Mouse (Mus musculus): Measurements from ENCODE around the gene Aff3.

Aff3 gene

GRCm38 (mm10) chr1:38503431-38504089 is 161.2 kb downstream of the Aff3 start:
- in situ Hi-C loops (cut with MboI, MseI) = no loop called here

- in situ Hi-C loops (cut with MboI, MseI) = no loop called here
Observed at GRCm38 (mm10) chr1:38502797-38503196, 162.0 kb downstream of the Aff3 start.

DNA sequence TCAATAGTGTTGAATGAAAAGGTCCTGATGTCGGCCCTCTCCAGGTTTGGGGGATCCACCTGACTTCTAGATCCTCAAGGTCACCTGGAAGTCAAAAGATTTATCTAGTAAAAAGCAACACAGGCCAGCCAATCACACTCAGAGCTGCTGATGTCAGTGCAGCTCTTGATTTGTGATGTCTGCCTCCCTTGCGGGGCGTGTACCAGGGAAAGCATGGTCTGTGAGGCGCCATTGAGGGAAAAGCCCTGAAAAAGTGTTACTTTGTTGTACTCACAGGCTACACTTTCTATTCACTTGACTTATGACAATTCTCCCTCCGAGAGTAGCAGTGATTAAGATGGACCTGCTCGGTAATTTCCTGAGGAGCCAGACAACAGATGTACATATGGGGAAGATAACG is 163.5 kb downstream of the Aff3 start:
- in situ Hi-C loops (cut with MboI, MseI) = no loop called here

DNA sequence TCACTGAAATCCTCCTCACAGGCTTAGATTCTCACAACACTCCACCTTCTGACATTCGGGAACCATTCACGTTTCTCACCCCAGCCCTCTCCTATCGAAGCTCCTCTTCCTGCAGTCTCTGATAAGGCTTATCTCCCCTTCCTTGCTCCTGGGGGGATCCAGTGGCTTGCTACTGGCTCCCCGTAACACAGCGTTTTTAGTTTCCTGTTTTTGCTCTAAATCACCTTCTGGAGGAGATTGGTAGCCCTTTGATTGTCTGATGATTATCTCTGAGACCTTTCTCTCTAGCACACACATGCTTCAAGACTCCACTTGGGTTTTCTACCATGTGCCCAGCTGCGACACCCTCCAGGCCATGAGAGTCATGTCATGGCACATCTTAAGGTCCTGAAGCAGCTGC is 165.3 kb downstream of the Aff3 start:
- in situ Hi-C loops (cut with MboI, MseI) = no loop called here

- in situ Hi-C loops (cut with MboI, MseI) = no loop called here
Observed at GRCm38 (mm10) chr1:38497576-38497975, 167.2 kb downstream of the Aff3 start.

- in situ Hi-C loops (cut with MboI, MseI) = no loop called here
Observed at GRCm38 (mm10) chr1:38496886-38497528, 167.7 kb downstream of the Aff3 start.

- in situ Hi-C loops (cut with MboI, MseI) = no loop called here
Observed at GRCm38 (mm10) chr1:38495284-38495683, 169.5 kb downstream of the Aff3 start.

GRCm38 (mm10) chr1:38489733-38490132 is 175.0 kb downstream of the Aff3 start:
- in situ Hi-C loops (cut with MboI, MseI) = no loop called here

DNA sequence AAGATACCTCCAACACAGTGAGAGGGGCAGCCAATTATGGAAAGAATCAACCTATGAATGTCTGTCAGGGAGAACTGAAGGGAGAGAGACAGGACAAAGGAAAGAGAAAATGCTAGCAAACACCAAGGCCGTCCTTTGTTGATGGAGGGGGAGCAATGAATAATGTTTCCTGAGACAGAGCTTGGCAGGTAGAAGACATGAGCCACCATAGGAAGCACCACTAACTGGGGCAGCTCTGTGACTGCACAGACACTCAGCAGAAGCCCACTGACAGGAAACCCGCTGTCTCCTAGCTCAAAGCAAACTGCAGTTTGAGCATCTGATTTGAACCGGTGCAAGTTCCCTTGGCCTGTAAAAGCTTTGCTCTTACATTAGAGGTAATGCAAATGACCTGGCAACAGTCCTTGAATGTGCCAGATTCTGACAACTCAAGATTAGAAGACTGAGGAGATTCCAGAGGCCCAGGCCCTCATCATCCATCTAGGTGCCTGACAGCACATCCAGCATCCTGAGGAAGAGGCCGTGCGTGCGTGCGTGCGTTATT is 176.0 kb downstream of the Aff3 start:
- in situ Hi-C loops (cut with MboI, MseI) = no loop called here

GRCm38 (mm10) chr1:38487884-38488283 is 176.9 kb downstream of the Aff3 start:
- in situ Hi-C loops (cut with MboI, MseI) = no loop called here

GRCm38 (mm10) chr1:38483191-38483590 is 181.6 kb downstream of the Aff3 start:
- in situ Hi-C loops (cut with MboI, MseI) = no loop called here

GRCm38 (mm10) chr1:38478246-38478743 is 186.5 kb downstream of the Aff3 start:
- in situ Hi-C loops (cut with MboI, MseI) = no loop called here

DNA sequence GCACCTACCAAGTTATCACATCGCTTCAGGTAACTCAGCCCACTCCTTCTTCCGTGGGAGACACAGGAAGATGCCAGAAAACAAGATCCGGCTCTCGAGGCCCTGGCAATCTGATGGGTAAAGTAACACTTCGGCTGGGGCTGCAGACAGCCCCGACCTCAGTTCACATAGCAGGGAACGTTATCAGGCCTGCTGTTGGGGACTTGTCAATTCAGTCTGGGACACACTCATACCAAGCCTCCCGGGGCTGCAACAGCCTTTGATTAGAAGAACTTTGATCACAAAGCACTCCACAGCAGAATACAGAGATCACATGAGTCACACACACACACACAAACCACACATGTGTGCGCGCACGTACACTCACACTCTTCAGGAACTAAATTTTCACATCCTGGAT is 193.9 kb downstream of the Aff3 start:
- in situ Hi-C loops (cut with MboI, MseI) = no loop called here

GRCm38 (mm10) chr1:38470166-38470565 is 194.6 kb downstream of the Aff3 start:
- in situ Hi-C loops (cut with MboI, MseI) = no loop called here

- in situ Hi-C loops (cut with MboI, MseI) = no loop called here
Observed at GRCm38 (mm10) chr1:38467305-38468083, 197.3 kb downstream of the Aff3 start.

DNA sequence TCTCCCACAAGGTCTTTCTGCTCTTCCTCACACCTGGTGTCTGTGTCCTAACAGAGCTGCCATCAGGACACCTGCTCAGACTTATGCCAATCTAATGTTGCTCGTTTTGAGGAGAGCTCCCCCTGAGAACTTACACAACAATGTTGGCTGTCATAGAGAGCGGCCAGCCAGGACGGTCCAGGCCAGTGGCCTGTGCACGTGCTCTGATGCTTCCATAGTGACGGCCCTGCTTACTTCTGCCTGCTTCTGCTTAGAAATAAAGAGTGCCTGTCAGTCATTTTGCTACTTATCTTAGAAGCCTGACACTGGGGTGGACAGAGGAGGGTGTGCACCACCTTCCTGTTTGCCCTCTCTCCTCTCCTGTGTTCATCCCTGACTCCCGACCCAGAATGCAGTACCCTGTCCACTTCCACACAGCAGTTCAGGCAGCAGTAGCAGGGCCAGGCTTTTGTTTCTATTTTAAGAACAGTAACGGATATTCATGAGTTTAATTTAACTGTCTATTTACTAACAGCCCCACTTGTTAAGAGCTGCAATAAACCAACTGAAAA is 208.0 kb downstream of the Aff3 start:
- in situ Hi-C loops (cut with MboI, MseI) = no loop called here

- in situ Hi-C loops (cut with MboI, MseI) = no loop called here
Observed at GRCm38 (mm10) chr1:38454921-38455320, 209.8 kb downstream of the Aff3 start.

- in situ Hi-C loops (cut with MboI, MseI) = no loop called here
Observed at GRCm38 (mm10) chr1:38451367-38451766, 213.4 kb downstream of the Aff3 start.

DNA sequence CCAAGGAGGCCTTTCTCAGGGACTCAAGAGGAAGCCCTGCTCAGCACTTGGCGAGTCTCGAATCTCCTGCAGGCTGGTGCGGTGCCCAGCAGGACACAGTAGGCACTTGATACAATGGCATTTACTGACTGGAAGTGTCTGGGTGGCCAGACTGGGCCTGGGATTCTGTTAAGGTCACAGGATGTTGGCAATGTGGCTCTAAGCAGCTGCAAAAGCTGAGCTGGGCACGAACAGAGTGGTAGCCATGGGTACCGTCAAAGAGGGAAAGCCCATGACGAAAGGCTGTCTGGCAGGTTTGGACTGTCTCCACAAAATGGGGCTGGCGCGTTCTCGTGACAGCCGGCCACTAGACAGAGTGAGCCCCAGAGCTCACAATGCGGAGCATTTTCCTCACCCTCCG is 214.1 kb downstream of the Aff3 start:
- in situ Hi-C loops (cut with MboI, MseI) = no loop called here

DNA sequence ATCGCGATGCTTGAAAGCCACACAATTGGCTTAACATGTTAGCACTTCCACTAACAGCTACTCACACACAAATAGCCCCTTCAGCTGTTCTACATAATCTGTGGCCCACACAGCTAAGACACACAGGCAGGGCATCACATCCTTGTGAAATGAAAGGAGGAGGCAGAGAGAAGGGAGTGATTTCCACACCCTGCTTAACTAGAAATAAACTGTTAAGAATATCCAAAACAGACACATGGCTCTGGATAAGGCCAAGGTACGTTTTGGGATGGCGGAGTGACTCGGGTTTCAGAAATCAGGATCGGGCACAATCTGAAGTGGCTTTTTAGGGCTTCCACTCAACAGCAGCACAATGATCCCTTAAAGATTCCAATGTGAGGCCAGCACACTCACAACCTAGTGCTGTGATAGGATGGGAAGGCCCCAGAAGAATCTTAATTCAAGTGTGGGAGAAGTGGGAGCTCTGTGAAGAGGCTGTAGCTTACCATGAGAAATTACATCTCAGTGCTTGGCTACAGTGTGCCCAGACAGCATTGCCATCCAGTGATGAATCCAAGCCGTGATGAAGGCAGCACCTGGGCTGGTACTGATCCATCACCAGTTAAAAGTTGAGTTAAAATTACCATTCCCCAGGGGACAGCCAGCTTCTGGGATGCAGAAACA is 214.8 kb downstream of the Aff3 start:
- in situ Hi-C loops (cut with MboI, MseI) = no loop called here

GRCm38 (mm10) chr1:38448854-38449253 is 215.9 kb downstream of the Aff3 start:
- in situ Hi-C loops (cut with MboI, MseI) = no loop called here
